Mouse (Mus musculus) embryonic facial prominence, embryonic 14.5 days (tissue): Measurements from ENCODE around the gene Gm47995. TPM values are rescaled to one million over a fixed set of nuclear protein-coding genes. Genes with fewer than 3 reads are reported as not detected.
"Not testable (repeated sequence)": the region's sequence is repeated elsewhere in the genome, so short reads cannot be mapped to it uniquely, and the experiment has no call there.

Source experiments
- ATAC-seq: fragments of 200-750 bp; cut with Nextera tagmentation; 2 replicates; pipeline ENCODE4 v1.8.0; 2017; ENCODE audit warnings: low read depth, moderate number of reproducible peaks, moderate TSS enrichment
- DNase-seq: peaks from one replicate; pipeline ENCODE4 v3.0.0-alpha.2; 2015; ENCODE audit warnings: low spot score
- H3K27ac ChIP-seq: fragments of 300-500 bp; sonication (generic); replicated peaks from 2 replicates; pipeline ENCODE4 v1.5.1; 2014; ENCODE audit warnings: low read depth, mild to moderate bottlenecking, low read length, moderate library complexity
- H3K27me3 ChIP-seq: fragments of 300-500 bp; sonication (generic); replicated peaks from 2 replicates; pipeline ENCODE4 v1.6.1; 2014; ENCODE audit warnings: low read length; ENCODE audit not compliant: control insufficient read depth, insufficient read depth
- H3K36me3 ChIP-seq: fragments of 300-500 bp; sonication (generic); 2 replicates; pipeline ENCODE4 v1.6.1; 2014; ENCODE audit warnings: low read length, mixed read lengths; ENCODE audit not compliant: control insufficient read depth, insufficient read depth
- H3K4me1 ChIP-seq: fragments of 300-500 bp; sonication (generic); 2 replicates; pipeline ENCODE4 v1.6.1; 2014; ENCODE audit warnings: antibody characterized with exemption, low read length; ENCODE audit not compliant: control insufficient read depth, insufficient read depth
- H3K4me2 ChIP-seq: fragments of 300-500 bp; sonication (generic); 2 replicates; pipeline ENCODE4 v1.6.1; 2014; ENCODE audit warnings: low read depth, mild to moderate bottlenecking, low read length, moderate library complexity, mixed read lengths
- H3K4me3 ChIP-seq: fragments of 300-500 bp; sonication (generic); 2 replicates; pipeline ENCODE4 v1.5.1; 2014; ENCODE audit warnings: low read depth, mild to moderate bottlenecking, low read length
- H3K9ac ChIP-seq: fragments of 300-500 bp; sonication (generic); 2 replicates; pipeline ENCODE4 v1.6.1; 2014; ENCODE audit warnings: low read depth, mild to moderate bottlenecking, low read length, moderate library complexity, mixed read lengths
- H3K9me3 ChIP-seq: fragments of 300-500 bp; sonication (generic); 2 replicates; pipeline ENCODE4 v1.6.1; 2016; ENCODE audit warnings: low read length; ENCODE audit not compliant: control insufficient read depth
- WGBS: fragments of 180-500 bp; shearing (Covaris S2); extraction: QIAGEN DNeasy Blood & Tissue Kit; methylation state at CpG from one replicate; pipeline ENCODE4 v1.1.7; 2014; 5-methylcytosine and 5-hydroxymethylcytosine counted together
- polyA plus RNA-seq: library from polyadenylated mRNA; unstranded; fragments of >200 nt; fragmentation: Nextera tagmentation; extraction: Ambion mirVana; gene quantifications from 2 replicates; pipeline ENCODE4 v1.2.1, GENCODE M21; 2014

Gm47995 gene
- polyA plus RNA-seq, 1 experiment from 2014 or later, result 0.25 TPM

- 65% methylated on average over 2 of the region's 2 CpGs for WGBS
- Histone ChIP-seq H3K9me3 (no peaks in the 10 kb centered on the region), H3K4me3 (no peak overlapping the region), H3K36me3 (no peaks in the 10 kb centered on the region), H3K9ac (no peak overlapping the region), H3K4me2 (no peak overlapping the region), H3K27ac (no peak overlapping the region), H3K4me1 (no peaks in the 10 kb centered on the region), H3K27me3 (no peaks in the 10 kb centered on the region)
- DNase-seq, result no peak
- ATAC-seq, result no peak
Observed at GRCm38 (mm10) chr1:151178505-151179083, 19.7 kb upstream of the Gm47995 start.

DNA sequence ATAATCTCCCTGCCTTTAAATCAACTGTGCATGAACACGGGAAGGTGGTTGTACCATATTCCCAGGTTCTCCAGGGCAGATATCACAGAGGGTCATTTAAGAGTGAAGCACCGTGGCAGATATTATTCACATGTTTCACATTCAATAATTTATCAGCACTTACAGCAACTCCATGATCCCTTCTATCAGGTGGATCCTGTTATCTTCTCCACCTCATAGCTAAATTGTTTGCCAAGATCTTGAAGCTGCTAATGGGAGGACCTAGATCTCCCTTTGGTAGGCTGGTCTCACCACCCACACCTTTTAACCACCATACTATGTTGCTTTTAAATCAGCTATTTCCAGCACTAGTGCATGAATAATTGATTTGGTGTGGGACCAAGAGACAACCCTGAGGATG, 18.1 kb upstream of the Gm47995 start:
- no peaks in the 10 kb centered on the region for H3K36me3 ChIP-seq
- 93% methylated on average over 2 of the region's 2 CpGs for WGBS
- no peak for ATAC-seq
- no peaks in the 10 kb centered on the region for H3K27me3 ChIP-seq
- H3K9me3 ChIP-seq, result no peaks in the 10 kb centered on the region
- no peak overlapping the region for H3K4me3 ChIP-seq
- no peak overlapping the region for H3K4me2 ChIP-seq
- DNase-seq, result no peak
- H3K9ac ChIP-seq, result no peak overlapping the region
- H3K4me1 ChIP-seq, result no peaks in the 10 kb centered on the region
- no peak overlapping the region for H3K27ac ChIP-seq

- not testable (repeated sequence) for H3K4me1 ChIP-seq, H3K4me3 ChIP-seq, ATAC-seq, H3K27me3 ChIP-seq, H3K9ac ChIP-seq, H3K9me3 ChIP-seq, H3K27ac ChIP-seq, H3K36me3 ChIP-seq, DNase-seq, H3K4me2 ChIP-seq
- WGBS, result no CpG with 5 or more reads among the region's 7 CpGs
Observed at GRCm38 (mm10) chr1:151182266-151182665, 16.0 kb upstream of the Gm47995 start, which contains the start of gene Gm47985. Gm47985 (plus strand) TSS chr1:151182537.

- not testable (repeated sequence) for H3K9ac ChIP-seq, H3K27me3 ChIP-seq, DNase-seq, H3K9me3 ChIP-seq, H3K4me3 ChIP-seq, H3K4me2 ChIP-seq, H3K4me1 ChIP-seq, H3K36me3 ChIP-seq, H3K27ac ChIP-seq
- 72% methylated on average over 3 of the region's 3 CpGs for WGBS
- peak; percentile 30; the same call in 1 of the 2 replicates for ATAC-seq
Observed at GRCm38 (mm10) chr1:151186186-151186585, 12.1 kb upstream of the Gm47995 start.

DNA sequence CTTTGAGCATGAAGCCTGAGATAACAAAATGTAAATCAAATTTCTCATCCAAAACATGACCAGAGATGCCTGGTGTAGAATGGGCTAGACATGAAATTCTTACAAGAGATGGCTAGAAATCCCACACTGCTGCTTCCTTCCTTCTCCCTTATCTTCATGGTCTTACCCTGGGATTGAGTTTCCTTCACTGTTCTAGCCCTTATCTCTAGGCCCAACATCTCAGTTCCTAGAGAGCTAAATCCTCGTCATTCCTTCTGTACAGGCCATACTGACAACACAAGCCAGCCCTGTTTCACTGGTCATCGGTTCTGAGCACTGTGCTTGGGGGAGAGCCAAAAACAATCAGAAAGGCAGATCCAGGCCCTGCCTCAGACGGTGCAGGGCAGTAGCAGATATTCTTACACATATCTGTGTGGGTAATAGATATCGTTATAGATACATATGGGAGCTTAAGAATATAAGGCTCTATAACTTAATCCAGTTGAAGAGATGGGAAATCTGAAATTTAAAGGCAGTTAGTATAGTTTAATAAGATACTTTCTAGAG, 11.3 kb upstream of the Gm47995 start:
- not testable (repeated sequence) for H3K9me3 ChIP-seq, DNase-seq, H3K27ac ChIP-seq, H3K27me3 ChIP-seq, H3K36me3 ChIP-seq, H3K4me1 ChIP-seq, H3K4me2 ChIP-seq, H3K9ac ChIP-seq, ATAC-seq, H3K4me3 ChIP-seq
- 83% methylated on average over 4 of the region's 4 CpGs for WGBS

- Histone ChIP-seq H3K4me2 (no peak overlapping the region), H3K36me3 (no peaks in the 10 kb centered on the region), H3K9me3 (no peaks in the 10 kb centered on the region), H3K9ac (no peak overlapping the region), H3K27me3 (no peaks in the 10 kb centered on the region), H3K27ac (no peak overlapping the region), H3K4me3 (no peak overlapping the region), H3K4me1 (no peaks in the 10 kb centered on the region)
- no peak for ATAC-seq
- 82% methylated on average over 4 of the region's 4 CpGs for WGBS
- DNase-seq, result no peak
Observed at GRCm38 (mm10) chr1:151188469-151188868, 9.8 kb upstream of the Gm47995 start.

- WGBS, result no CpG with 5 or more reads among the region's 7 CpGs
- not testable (repeated sequence) for H3K4me3 ChIP-seq, H3K27ac ChIP-seq, H3K27me3 ChIP-seq, H3K9ac ChIP-seq, ATAC-seq, DNase-seq, H3K4me1 ChIP-seq, H3K4me2 ChIP-seq, H3K9me3 ChIP-seq, H3K36me3 ChIP-seq
Observed at GRCm38 (mm10) chr1:151192075-151192474, 6.2 kb upstream of the Gm47995 start, which contains the start of gene Gm8947. Gm8947 (plus strand) TSS chr1:151192376.

DNA sequence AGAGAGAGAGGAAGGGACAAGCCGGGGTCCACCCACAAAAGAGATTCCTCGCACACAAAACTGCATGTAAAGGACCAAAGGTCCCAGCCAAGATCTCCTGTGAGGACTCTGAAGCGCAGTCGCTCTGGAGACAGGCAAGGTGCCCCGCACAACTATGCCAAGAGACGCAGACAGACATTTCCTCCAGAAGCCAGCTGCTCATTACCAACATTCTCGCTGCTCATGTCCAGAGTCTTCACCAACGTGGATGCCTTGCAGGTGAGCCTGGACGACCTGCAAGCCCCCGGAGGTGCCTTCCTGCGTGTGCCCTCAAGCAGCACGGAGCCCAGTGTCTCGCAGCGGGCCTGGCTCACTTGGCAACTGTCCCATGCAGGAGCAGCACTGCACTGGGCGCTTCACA, 5.5 kb upstream of the Gm47995 start:
- not testable (repeated sequence) for H3K27me3 ChIP-seq, H3K4me3 ChIP-seq, H3K9ac ChIP-seq, H3K36me3 ChIP-seq, DNase-seq, H3K9me3 ChIP-seq, H3K4me1 ChIP-seq, H3K27ac ChIP-seq, H3K4me2 ChIP-seq, ATAC-seq
- WGBS, result 89% methylated on average over 9 of the region's 15 CpGs

- H3K4me2 ChIP-seq, H3K9me3 ChIP-seq, H3K27ac ChIP-seq, H3K4me1 ChIP-seq, H3K4me3 ChIP-seq, H3K9ac ChIP-seq, H3K27me3 ChIP-seq, ATAC-seq, DNase-seq, H3K36me3 ChIP-seq: not testable (repeated sequence)
- WGBS, result 70% methylated on average over 4 of the region's 4 CpGs
Observed at GRCm38 (mm10) chr1:151195986-151196385, 2.3 kb upstream of the Gm47995 start.
